Mouse (Mus musculus): Measurements from ENCODE around the gene Megf6.

DNA sequence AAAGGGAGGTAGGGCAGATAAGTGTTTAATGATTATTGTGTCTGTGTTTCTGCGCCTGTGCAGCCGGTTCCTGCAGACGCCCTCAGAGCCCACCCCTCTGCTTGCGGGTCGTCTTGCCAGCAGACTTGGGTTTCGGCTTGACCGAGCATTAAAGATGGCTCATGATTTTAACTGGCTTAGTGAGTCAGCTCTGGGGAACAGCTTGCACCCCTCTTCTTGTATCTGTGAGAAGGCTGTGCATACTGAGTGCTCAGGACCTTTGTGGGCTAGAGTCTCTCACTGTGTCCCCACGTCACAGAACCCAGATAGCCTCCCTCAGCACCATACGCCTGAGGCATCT, 54.4 kb downstream of the Megf6 start:
- TF ChIP-seq CTCF (IDR thresholded peaks at IDR 0.05; ENCODE audit: borderline replicate concordance, control insufficient read depth, extremely low read depth, insufficient read depth, low read length, poor library complexity) (no peak), POLR2A (IDR thresholded peaks at IDR 0.05; ENCODE audit: control insufficient read depth, extremely low read depth, insufficient read depth, low read length, poor library complexity) (no peak)
